Mouse (Mus musculus) CH12.LX (cell line): ENCODE measurements at regions not wholly inside any gene's neighbourhood (a gene's known extent, or its start where the extent isn't known, plus 50 kb on each side); places are given as distances from the start of the nearest gene placed in this dataset.

Experiments used
- DNase-seq: peaks from one replicate; pipeline ENCODE4 v3.0.0-alpha.2; 2013; ENCODE audit errors: extremely low read depth
- H3K27ac ChIP-seq: 2 replicates; pipeline ENCODE4 v1.5.1; 2012; ENCODE audit warnings: low read depth, mild to moderate bottlenecking, control low read depth, moderate library complexity; ENCODE audit not compliant: insufficient read depth
- H3K27me3 ChIP-seq: replicated peaks from 2 replicates; pipeline ENCODE3; 2012; ENCODE audit warnings: inconsistent platforms
- H3K36me3 ChIP-seq, 2 experiments: replicated peaks in 1 of 2; 2 replicates each; pipeline versions ENCODE3 to v1.6.1; 2012; ENCODE audit warnings: inconsistent platforms in 1 of 2, low read length in 1 of 2, mild to moderate bottlenecking in 1 of 2, mixed read lengths in 1 of 2, moderate library complexity in 1 of 2; ENCODE audit not compliant: control insufficient read depth in 1 of 2, insufficient read depth in 1 of 2
- H3K4me1 ChIP-seq, 2 experiments: 2 replicates each; pipeline ENCODE4 v1.6.1; 2012; ENCODE audit warnings: inconsistent platforms in 1 of 2, moderate library complexity in 1 of 2; ENCODE audit not compliant: insufficient read depth in 2 of 2, control insufficient read depth in 1 of 2
- H3K4me2 ChIP-seq: 2 replicates; pipeline ENCODE4 v1.6.1; 2012; ENCODE audit warnings: low read depth, mild to moderate bottlenecking, control low read depth; ENCODE audit not compliant: poor library complexity, insufficient read depth, severe bottlenecking
- H3K4me3 ChIP-seq, 3 experiments: fragments of 150-350 bp in 1 of 3; sonication (generic) in 1 of 3; replicated peaks in 1 of 3; 2 replicates each; pipeline versions ENCODE3 to v1.5.1; 2011 to 2012; ENCODE audit warnings: low read depth in 2 of 3, low read length in 2 of 3, mild to moderate bottlenecking in 2 of 3, moderate library complexity in 2 of 3, control low read depth in 1 of 3, improper control_type of control experiment in 1 of 3, inconsistent platforms in 1 of 3, mixed read lengths in 1 of 3; ENCODE audit not compliant: poor library complexity in 1 of 3
- H3K79me2 ChIP-seq: replicated peaks from 2 replicates; pipeline ENCODE4 v1.6.1; 2012; ENCODE audit warnings: mild to moderate bottlenecking, moderate library complexity; ENCODE audit not compliant: control insufficient read depth, poor library complexity, insufficient read depth, severe bottlenecking; ENCODE audit errors: extremely low read depth
- H3K9ac ChIP-seq: 2 replicates; pipeline ENCODE4 v1.6.1; 2012; ENCODE audit warnings: low read depth, mild to moderate bottlenecking, control low read depth, moderate library complexity; ENCODE audit not compliant: insufficient read depth
- H3K9me3 ChIP-seq: replicated peaks from 2 replicates; pipeline ENCODE3; 2012; ENCODE audit warnings: low read length, inconsistent platforms, mixed read lengths
- BHLHE40 ChIP-seq: IDR thresholded peaks from 2 replicates; pipeline ENCODE4 v1.6.1; 2011; ENCODE audit warnings: mild to moderate bottlenecking, low read depth, low read length, improper control_type of control experiment
- CTCF ChIP-seq, 2 experiments: IDR thresholded peaks in 1 of 2; conservative IDR thresholded peaks in 1 of 2; 2 replicates each; pipeline ENCODE4 v1.5.1; 2011 to 2012; ENCODE audit warnings: low read depth in 2 of 2, low read length in 2 of 2, improper control_type of control experiment in 1 of 2, inconsistent platforms in 1 of 2, mild to moderate bottlenecking in 1 of 2, moderate library complexity in 1 of 2
- E2F4 ChIP-seq: IDR thresholded peaks from 2 replicates; pipeline ENCODE4 v1.6.1; 2011; ENCODE audit warnings: low read depth, low read length, improper control_type of control experiment; ENCODE audit not compliant: insufficient replicate concordance
- ELF1 ChIP-seq: IDR thresholded peaks from 2 replicates; pipeline ENCODE4 v1.6.1; 2014; ENCODE audit warnings: low read depth, mild to moderate bottlenecking, inconsistent platforms, low read length, improper control_type of control experiment
- EP300 ChIP-seq: IDR thresholded peaks from 2 replicates; pipeline ENCODE4 v1.6.1; 2011; ENCODE audit warnings: low read length, improper control_type of control experiment
- GABPA ChIP-seq: IDR thresholded peaks from 2 replicates; pipeline ENCODE4 v1.6.1; 2012; ENCODE audit warnings: low read depth, low read length, improper control_type of control experiment, inconsistent platforms; ENCODE audit not compliant: insufficient replicate concordance
- HCFC1 ChIP-seq: IDR thresholded peaks from 2 replicates; pipeline ENCODE4 v1.6.1; 2012; ENCODE audit warnings: low read depth, mild to moderate bottlenecking, inconsistent platforms, low read length, improper control_type of control experiment
- KAT2A ChIP-seq: IDR thresholded peaks from 2 replicates; pipeline ENCODE4 v1.6.1; 2012; ENCODE audit warnings: low read length, improper control_type of control experiment, inconsistent platforms; ENCODE audit not compliant: insufficient replicate concordance
- MAFK ChIP-seq: IDR thresholded peaks from 2 replicates; pipeline ENCODE4 v1.6.1; 2011; ENCODE audit warnings: low read length, improper control_type of control experiment; ENCODE audit not compliant: insufficient replicate concordance
- MAX ChIP-seq: IDR thresholded peaks from 2 replicates; pipeline ENCODE4 v1.6.1; 2011; ENCODE audit warnings: low read length, improper control_type of control experiment
- MAZ ChIP-seq: IDR thresholded peaks from 2 replicates; pipeline ENCODE4 v1.6.1; 2012; ENCODE audit warnings: low read depth, mild to moderate bottlenecking, inconsistent platforms, low read length, improper control_type of control experiment, moderate library complexity
- NRF1 ChIP-seq: IDR thresholded peaks from 2 replicates; pipeline ENCODE4 v1.6.1; 2014; ENCODE audit warnings: low read depth, mild to moderate bottlenecking, inconsistent platforms, low read length, improper control_type of control experiment, moderate library complexity
- POLR2A ChIP-seq: IDR thresholded peaks from 2 replicates; pipeline ENCODE4 v1.6.1; 2011; ENCODE audit warnings: low read depth, mild to moderate bottlenecking, improper control_type of control experiment, low read length
- POLR2AphosphoS2 ChIP-seq: IDR thresholded peaks from 2 replicates; pipeline ENCODE4 v1.6.1; 2011; ENCODE audit warnings: low read depth, low read length, improper control_type of control experiment
- RAD21 ChIP-seq: IDR thresholded peaks from 2 replicates; pipeline ENCODE4 v1.6.1; 2011; ENCODE audit warnings: low read depth, mild to moderate bottlenecking, low read length, improper control_type of control experiment, moderate library complexity
- RCOR1 ChIP-seq: conservative IDR thresholded peaks from 2 replicates; pipeline ENCODE4 v1.6.1; 2012; ENCODE audit warnings: low read depth, mild to moderate bottlenecking, inconsistent platforms, low read length, improper control_type of control experiment
- TBP ChIP-seq: conservative IDR thresholded peaks from 2 replicates; pipeline ENCODE4 v1.6.1; 2011; ENCODE audit warnings: low read depth, low read length, improper control_type of control experiment
- TCF12 ChIP-seq: IDR thresholded peaks from 2 replicates; pipeline ENCODE4 v1.6.1; 2014; ENCODE audit warnings: low read depth, mild to moderate bottlenecking, inconsistent platforms, low read length, improper control_type of control experiment
- UBTF ChIP-seq: IDR thresholded peaks from 2 replicates; pipeline ENCODE4 v1.6.1; 2012; ENCODE audit warnings: low read depth, mild to moderate bottlenecking, inconsistent platforms, low read length, improper control_type of control experiment, moderate library complexity
- USF1 ChIP-seq: IDR thresholded peaks from 2 replicates; pipeline ENCODE4 v1.6.1; 2014; ENCODE audit warnings: low read depth, mild to moderate bottlenecking, inconsistent platforms, low read length, improper control_type of control experiment
- ZC3H11A ChIP-seq: IDR thresholded peaks from 2 replicates; pipeline ENCODE4 v1.6.1; 2012; ENCODE audit warnings: low read depth, mild to moderate bottlenecking, inconsistent platforms, low read length, improper control_type of control experiment
- ZKSCAN1 ChIP-seq: IDR thresholded peaks from 2 replicates; pipeline ENCODE4 v1.6.1; 2012; ENCODE audit warnings: low read depth, inconsistent platforms, low read length, improper control_type of control experiment, borderline replicate concordance
- ZNF384 ChIP-seq: IDR thresholded peaks from 2 replicates; pipeline ENCODE4 v1.6.1; 2012; ENCODE audit warnings: low read depth, low read length, improper control_type of control experiment, inconsistent platforms
- dilution Hi-C: fragments of 300-500 bp; cut with MboI; formaldehyde crosslinking; loops from 2 replicates; pipeline ENCODE4 v1.14.3; 2020; ENCODE audit warnings: low sequenced_read_pairs; ENCODE audit not compliant: extremely low pct_unique_long_range_greater_than_20kb, extremely low pct_ligation_motif_present
- in situ Hi-C: fragments of 300-500 bp; cut with MboI; formaldehyde crosslinking; loops from 3 replicates; pipeline ENCODE4 v1.14.3; 2019; ENCODE audit warnings: low sequenced_read_pairs, low pct_ligation_motif_present, low pct_unique_long_range_greater_than_20kb, mixed read lengths

GRCm38 (mm10) chr9:43585616-43586015 is 158.2 kb upstream of the Nectin1 start:
- Histone ChIP-seq H3K9me3 (no peaks in the 10 kb centered on the region), H3K27me3 (peaks cover 81% of the 10 kb centered on the region), H3K36me3 (no peaks in the 10 kb centered on the region), H3K4me1 (no peaks in the 10 kb centered on the region), H3K79me2 (no peaks in the 10 kb centered on the region), H3K27ac (no peak overlapping the region), H3K9ac (no peak overlapping the region), H3K4me3 (no peak overlapping the region), H3K4me2 (no peak overlapping the region)
- in situ Hi-C loops (no loop called here), dilution Hi-C loops (no loop called here)
- no peak for DNase-seq
- TF ChIP-seq ZKSCAN1 = no peak
- no peak for TF ChIP-seq POLR2A
- no peak for TF ChIP-seq NRF1
- TF ChIP-seq HCFC1 = no peak
- no peak for TF ChIP-seq ZC3H11A
- no peak for TF ChIP-seq ELF1
- TF ChIP-seq TBP = no peak
- no peak for TF ChIP-seq MAFK
- TF ChIP-seq CTCF (conservative IDR thresholded peaks at IDR 0.05 in 1 of 2, IDR thresholded peaks at IDR 0.05 in 1 of 2; ENCODE audit: low read depth in 2 of 2, low read length in 2 of 2) = no peak
- no peak for TF ChIP-seq RAD21
- no peak for TF ChIP-seq KAT2A

- H3K4me3 ChIP-seq = no peak overlapping the region
These were observed 150.5 kb upstream of the Nectin1 start for GRCm38 (mm10) chr9:43593236-43593635.

More at GRCm38 (mm10) chr9:43593236-43593635, 150.5 kb upstream of the Nectin1 start:
- H3K4me1 ChIP-seq = no peaks in the 10 kb centered on the region
- no peaks in the 10 kb centered on the region for H3K79me2 ChIP-seq
- no peak overlapping the region for H3K9ac ChIP-seq
- no peak for DNase-seq
- dilution Hi-C loops (no loop called here), in situ Hi-C loops (no loop called here)
- H3K4me2 ChIP-seq = no peak overlapping the region
- peaks cover 2% of the 10 kb centered on the region for H3K9me3 ChIP-seq
- no peak for TF ChIP-seq BHLHE40
- no peak for TF ChIP-seq ELF1
- no peak for TF ChIP-seq ZNF384
- no peak for TF ChIP-seq USF1
- TF ChIP-seq CTCF (conservative IDR thresholded peaks at IDR 0.05 in 1 of 2, IDR thresholded peaks at IDR 0.05 in 1 of 2; ENCODE audit: low read depth in 2 of 2, low read length in 2 of 2) = no peak
- no peak for TF ChIP-seq MAX
- TF ChIP-seq TBP = no peak
- no peak for TF ChIP-seq POLR2AphosphoS2
- TF ChIP-seq GABPA = no peak
- no peak for TF ChIP-seq ZKSCAN1
- no peak for TF ChIP-seq NRF1
- no peak for TF ChIP-seq UBTF
- TF ChIP-seq MAZ = no peak
- no peak for TF ChIP-seq HCFC1
- no peak for TF ChIP-seq EP300
- no peak for TF ChIP-seq TCF12
- TF ChIP-seq E2F4 = no peak
- TF ChIP-seq RCOR1 = no peak
- peaks cover 84% of the 10 kb centered on the region for H3K27me3 ChIP-seq
- no peak overlapping the region for H3K27ac ChIP-seq
- no peaks in the 10 kb centered on the region for H3K36me3 ChIP-seq
